Mouse (Mus musculus) embryonic facial prominence, embryonic 15.5 days (tissue): Measurements from ENCODE around the gene Crtc2. TPM values are rescaled to one million over a fixed set of nuclear protein-coding genes. Genes with fewer than 3 reads are reported as not detected.

Experiments
- ATAC-seq: fragments of 200-750 bp; cut with Nextera tagmentation; 2 replicates; pipeline ENCODE4 v1.8.0; 2017; ENCODE audit warnings: low read depth, moderate TSS enrichment; ENCODE audit not compliant: insufficient number of reproducible peaks, low FRiP score, low TSS enrichment
- H3K27ac ChIP-seq: fragments of 300-500 bp; sonication (generic); replicated peaks from 2 replicates; pipeline ENCODE4 v1.5.1; 2015; ENCODE audit warnings: mild to moderate bottlenecking, inconsistent platforms
- H3K27me3 ChIP-seq: fragments of 300-500 bp; sonication (generic); 2 replicates; pipeline ENCODE4 v1.6.1; 2015; ENCODE audit warnings: inconsistent platforms
- H3K36me3 ChIP-seq: fragments of 300-500 bp; sonication (generic); 2 replicates; pipeline ENCODE4 v1.6.1; 2015; ENCODE audit warnings: mild to moderate bottlenecking, inconsistent platforms
- H3K4me1 ChIP-seq: fragments of 300-500 bp; sonication (generic); 2 replicates; pipeline ENCODE4 v1.6.1; 2015; ENCODE audit warnings: inconsistent platforms
- H3K4me2 ChIP-seq: fragments of 300-500 bp; sonication (generic); replicated peaks from 2 replicates; pipeline ENCODE4 v1.6.1; 2015; ENCODE audit warnings: mild to moderate bottlenecking, inconsistent platforms
- H3K4me3 ChIP-seq: fragments of 300-500 bp; sonication (generic); replicated peaks from 2 replicates; pipeline ENCODE4 v1.5.1; 2015; ENCODE audit warnings: mild to moderate bottlenecking, inconsistent platforms
- H3K9ac ChIP-seq: fragments of 300-500 bp; sonication (generic); 2 replicates; pipeline ENCODE4 v1.6.1; 2015; ENCODE audit warnings: inconsistent platforms
- H3K9me3 ChIP-seq: fragments of 300-500 bp; sonication (generic); replicated peaks from 2 replicates; pipeline ENCODE4 v1.6.1; 2016; ENCODE audit warnings: inconsistent platforms
- WGBS: fragments of 180-500 bp; shearing (Covaris S2); methylation state at CpG from one replicate; pipeline ENCODE4 v1.1.7; 2015; 5-methylcytosine and 5-hydroxymethylcytosine counted together
- microRNA-seq: library from miRNA; unstranded; fragments of <30 nt; microRNA quantifications from one replicate; pipeline ENCODE4, GENCODE M21; 2016; ENCODE audit warnings: borderline number of aligned reads
- polyA plus RNA-seq: library from polyadenylated mRNA; unstranded; fragments of >200 nt; fragmentation: Nextera tagmentation; extraction: Ambion mirVana; gene quantifications from 2 replicates; pipeline ENCODE4 v1.2.1, GENCODE M21; 2015

The Crtc2 gene
- polyA plus RNA-seq, 1 experiment from 2014 or later = 27.8 TPM

GRCm38 (mm10) chr3:90291982-90292344 is 38.0 kb downstream of the Crtc2 start:
- H3K9me3 ChIP-seq = no peaks in the 10 kb centered on the region
- ATAC-seq = no peak
- peak overlapping the region; percentile 97 for H3K27ac ChIP-seq
- peaks cover 14% of the 10 kb centered on the region for H3K4me1 ChIP-seq
- H3K4me2 ChIP-seq = peak overlapping the region; percentile 59
- H3K9ac ChIP-seq = peak overlapping the region; percentile 50
- H3K4me3 ChIP-seq = peak overlapping the region; percentile 76
- no peaks in the 10 kb centered on the region for H3K27me3 ChIP-seq
- 32% methylated on average over 2 of the region's 2 CpGs for WGBS
- no peaks in the 10 kb centered on the region for H3K36me3 ChIP-seq

- Histone ChIP-seq H3K9ac (peak within 1 kb of the TSS; percentile 71), H3K4me2 (peak within 1 kb of the TSS; percentile 76), H3K4me3 (peak within 1 kb of the TSS; percentile 76), H3K9me3 (no peaks in the 10 kb centered on the region), H3K27ac (peak within 1 kb of the TSS; percentile 97), H3K27me3 (no peaks in the 10 kb centered on the region), H3K36me3 (no peaks in the 10 kb centered on the region), H3K4me1 (peaks cover 14% of the 10 kb centered on the region)
- under 1% methylated on average over 47 of the region's 47 CpGs for WGBS
- ATAC-seq = peak; percentile 100
Measured at GRCm38 (mm10) chr3:90292345-90293275, 38.6 kb downstream of the Crtc2 start, which contains the start of gene Gatad2b. TSS of gene Gatad2b (plus strand) at chr3:90293178.

- H3K27me3 ChIP-seq = no peaks in the 10 kb centered on the region
- no peaks in the 10 kb centered on the region for H3K9me3 ChIP-seq
- peak overlapping the region; percentile 76 for H3K4me3 ChIP-seq
- ATAC-seq = peak; percentile 22; the same call in 1 of the 2 replicates
- H3K36me3 ChIP-seq = no peaks in the 10 kb centered on the region
- H3K4me2 ChIP-seq = peak overlapping the region; percentile 76
- H3K4me1 ChIP-seq = peaks cover 14% of the 10 kb centered on the region
- WGBS = 0% methylated on average over 24 of the region's 68 CpGs
- H3K27ac ChIP-seq = peak overlapping the region; percentile 96
- peak overlapping the region; percentile 71 for H3K9ac ChIP-seq
Measured at GRCm38 (mm10) chr3:90293352-90294063, 39.5 kb downstream of the Crtc2 start.

GRCm38 (mm10) chr3:90294064-90294440 is 40.1 kb downstream of the Crtc2 start:
- WGBS = 1% methylated on average over 11 of the region's 11 CpGs
- no peaks in the 10 kb centered on the region for H3K27me3 ChIP-seq
- peak overlapping the region; percentile 71 for H3K9ac ChIP-seq
- peak overlapping the region; percentile 76 for H3K4me2 ChIP-seq
- no peak for ATAC-seq
- no peaks in the 10 kb centered on the region for H3K9me3 ChIP-seq
- H3K36me3 ChIP-seq = no peaks in the 10 kb centered on the region
- peak overlapping the region; percentile 96 for H3K27ac ChIP-seq
- peak overlapping the region; percentile 76 for H3K4me3 ChIP-seq
- peaks cover 14% of the 10 kb centered on the region for H3K4me1 ChIP-seq

- Histone ChIP-seq H3K4me2 (peak overlapping the region; percentile 76), H3K9me3 (no peaks in the 10 kb centered on the region), H3K27me3 (no peaks in the 10 kb centered on the region), H3K9ac (no peak overlapping the region), H3K4me3 (peak overlapping the region; percentile 76), H3K4me1 (peaks cover 14% of the 10 kb centered on the region), H3K36me3 (no peaks in the 10 kb centered on the region), H3K27ac (no peak overlapping the region)
- WGBS = 52% methylated on average over 2 of the region's 2 CpGs
- no peak for ATAC-seq
Measured at GRCm38 (mm10) chr3:90294651-90295050, 40.7 kb downstream of the Crtc2 start.

GRCm38 (mm10) chr3:90305801-90306200 is 51.8 kb downstream of the Crtc2 start:
- Histone ChIP-seq H3K27me3 (no peaks in the 10 kb centered on the region), H3K9me3 (no peaks in the 10 kb centered on the region), H3K27ac (no peak overlapping the region), H3K36me3 (no peaks in the 10 kb centered on the region), H3K9ac (no peak overlapping the region), H3K4me2 (no peak overlapping the region), H3K4me1 (no peaks in the 10 kb centered on the region), H3K4me3 (no peak overlapping the region)
- WGBS = 84% methylated on average over 3 of the region's 3 CpGs
- ATAC-seq = no peak

- Histone ChIP-seq H3K9me3 (no peaks in the 10 kb centered on the region), H3K4me2 (no peak overlapping the region), H3K27ac (no peak overlapping the region), H3K9ac (no peak overlapping the region), H3K36me3 (no peaks in the 10 kb centered on the region), H3K4me3 (no peak overlapping the region), H3K27me3 (no peaks in the 10 kb centered on the region), H3K4me1 (no peaks in the 10 kb centered on the region)
- ATAC-seq = no peak
Measured at GRCm38 (mm10) chr3:90309589-90309988, 55.6 kb downstream of the Crtc2 start.

- no peak overlapping the region for H3K27ac ChIP-seq
- H3K9me3 ChIP-seq = no peaks in the 10 kb centered on the region
- no peak overlapping the region for H3K4me2 ChIP-seq
- H3K4me3 ChIP-seq = no peak overlapping the region
- H3K36me3 ChIP-seq = no peaks in the 10 kb centered on the region
- H3K9ac ChIP-seq = no peak overlapping the region
- no peaks in the 10 kb centered on the region for H3K4me1 ChIP-seq
- ATAC-seq = no peak
- H3K27me3 ChIP-seq = no peaks in the 10 kb centered on the region
Measured at GRCm38 (mm10) chr3:90313367-90313766, 59.4 kb downstream of the Crtc2 start.

Small RNAs within 50 kb of the gene (microRNA-seq; reads per million reads assigned to microRNA genes)
- gene Mir7012 = not detected

Other genes with a start within 250 kb of the Crtc2 start
- 132 and 149 TPM in 2 replicates for gene 4933434E20Rik, start 202.5 kb upstream of the Crtc2 start, polyA plus RNA-seq
- gene Ubap2l, start 201.5 kb upstream of the Crtc2 start, polyA plus RNA-seq = 175 and 176 TPM in 2 replicates
- gene Tpm3, start 181.5 kb upstream of the Crtc2 start, polyA plus RNA-seq = 439 and 441 TPM in 2 replicates
- gene Nup210l, start 150.0 kb upstream of the Crtc2 start, polyA plus RNA-seq = 0.36 and 0.42 TPM in 2 replicates
- 1,680 and 1,915 TPM in 2 replicates for gene Rps27, start 40.5 kb upstream of the Crtc2 start, polyA plus RNA-seq
- 34.0 and 35.0 TPM in 2 replicates for gene Rab13, start 40.5 kb upstream of the Crtc2 start, polyA plus RNA-seq
- 111 and 121 TPM in 2 replicates for gene Jtb, start 22.6 kb upstream of the Crtc2 start, polyA plus RNA-seq
- 6.1 and 7.3 TPM in 2 replicates for gene Creb3l4, start 10.7 kb upstream of the Crtc2 start, polyA plus RNA-seq
- gene Slc39a1, start 6.0 kb upstream of the Crtc2 start, polyA plus RNA-seq = 107 and 115 TPM in 2 replicates
- 4.0 and 4.5 TPM in 2 replicates for gene Dennd4b, start 11.0 kb downstream of the Crtc2 start, polyA plus RNA-seq
- 15.2 and 16.8 TPM in 2 replicates for gene Gatad2b, start 39.0 kb downstream of the Crtc2 start, polyA plus RNA-seq
- 32.1 and 34.6 TPM in 2 replicates for gene Slc27a3, start 135.8 kb downstream of the Crtc2 start, polyA plus RNA-seq
- gene Ints3, start 179.5 kb downstream of the Crtc2 start, polyA plus RNA-seq = 27.6 and 28.5 TPM in 2 replicates
- 5.9 and 6.2 TPM in 2 replicates for gene Npr1, start 211.7 kb downstream of the Crtc2 start, polyA plus RNA-seq
- gene Ilf2, start 222.0 kb downstream of the Crtc2 start, polyA plus RNA-seq = 182 and 183 TPM in 2 replicates
- 95.4 and 104 TPM in 2 replicates for gene Snapin, start 236.9 kb downstream of the Crtc2 start, polyA plus RNA-seq